Comparison of ENCODE assay signal across 19 mouse cellular contexts in the genomic region with DNA sequence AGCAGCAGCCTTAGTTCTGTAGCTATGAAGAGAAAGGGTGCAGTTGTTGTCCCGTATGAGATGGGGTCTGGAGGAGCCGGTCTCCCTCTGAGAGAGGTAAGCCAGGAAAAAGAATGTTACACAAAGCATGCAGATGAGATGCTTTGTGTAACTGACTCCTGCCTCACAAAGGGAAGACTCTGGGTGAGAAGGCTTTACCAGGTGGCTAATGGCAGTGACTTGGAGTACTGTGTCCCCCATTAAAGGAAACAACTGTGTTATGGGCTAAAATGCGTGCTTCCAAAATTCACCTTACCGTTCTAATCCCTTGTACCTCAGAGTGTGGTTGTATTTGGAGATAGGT.
DNase-seq lines count a peak whose midpoint lies in the region; ATAC-seq and TF ChIP-seq lines count a peak whose summit lies in the region.
"Had no signal": no experiment of that assay in that cellular context is flagged by ENCODE, and none has a peak within 500 bp of the region (broad histone marks: within the 10 kb centered on the region; RNA-seq: fewer than 3 reads in every experiment).

No protein-coding gene starts in this region.

- peak overlapping the region; percentile 5; the same call in 1 of the 2 replicates for H3K4me2 ChIP-seq in forebrain, embryonic 15.5 days (replicated peaks)
- H3K4me2 ChIP-seq in intestine, postnatal 0 days (replicated peaks; ENCODE audit: low read depth): 0 out of 2 replicates have a peak overlapping the region, but pooled peaks have one; percentile 17
- H3K4me2 ChIP-seq in intestine, embryonic 16.5 days (ENCODE audit: low read depth, low read length): no peak overlapping the region
- no peak overlapping the region for H3K4me2 ChIP-seq in forebrain, embryonic 16.5 days (ENCODE audit: low read length)
- H3K4me2 ChIP-seq: heart, embryonic 11.5 days; hindbrain, embryonic 15.5 days had no signal

- WGBS in forebrain, embryonic 15.5 days: 39% methylated on average over 4 of the region's 4 CpGs
- WGBS in forebrain, embryonic 10.5 days: 32% methylated on average over 4 of the region's 4 CpGs
- WGBS in intestine, postnatal 0 days: 80% methylated on average over 4 of the region's 4 CpGs
- 81% methylated on average over 4 of the region's 4 CpGs for WGBS in intestine, embryonic 16.5 days
- 46% methylated on average over 4 of the region's 4 CpGs for WGBS in forebrain, embryonic 16.5 days

- no peak for DNase-seq in forebrain, embryonic 10.5 days (ENCODE audit: extremely low spot score, low spot score)
- DNase-seq in R1 (ENCODE audit: low read depth, low spot score): peak; percentile 70
- no peak for DNase-seq in spleen, adult 18-20 months
- DNase-seq: adrenal gland, postnatal 10 days; cerebellum, adult 11-12 months; cerebellum, adult 9-10 months; cerebellum, postnatal 25 days; gastrocnemius, postnatal 36 days; heart, adult 18-20 months; kidney, adult 11 months; kidney, adult 9 months had no signal

- no peak for TF ChIP-seq CTCF in intestine, postnatal 0 days (IDR thresholded peaks at IDR 0.05; ENCODE audit: low read depth)

- no peaks in the 10 kb centered on the region for H3K9me3 ChIP-seq in forebrain, embryonic 15.5 days
- H3K9me3 ChIP-seq in forebrain, embryonic 10.5 days: no peaks in the 10 kb centered on the region
- H3K9me3 ChIP-seq in intestine, postnatal 0 days (ENCODE audit: control insufficient read depth): no peaks in the 10 kb centered on the region
- no peaks in the 10 kb centered on the region for H3K9me3 ChIP-seq in intestine, embryonic 16.5 days (ENCODE audit: control insufficient read depth, low read length)
- no peaks in the 10 kb centered on the region for H3K9me3 ChIP-seq in forebrain, embryonic 16.5 days (ENCODE audit: control insufficient read depth, low read length)
- H3K9me3 ChIP-seq: embryonic facial prominence, embryonic 10.5 days; hindbrain, embryonic 15.5 days had no signal

- no peaks in the 10 kb centered on the region for H3K27me3 ChIP-seq in forebrain, embryonic 15.5 days
- H3K27me3 ChIP-seq in forebrain, embryonic 10.5 days (ENCODE audit: poor library complexity, severe bottlenecking): peaks cover 59% of the 10 kb centered on the region
- peaks cover 9% of the 10 kb centered on the region for H3K27me3 ChIP-seq in intestine, postnatal 0 days (replicated peaks; ENCODE audit: control insufficient read depth, insufficient read depth, low read length)
- H3K27me3 ChIP-seq in intestine, embryonic 16.5 days (replicated peaks; ENCODE audit: control insufficient read depth, insufficient read depth, low read length): no peaks in the 10 kb centered on the region
- no peaks in the 10 kb centered on the region for H3K27me3 ChIP-seq in forebrain, embryonic 16.5 days (replicated peaks; ENCODE audit: control insufficient read depth, insufficient read depth, low read length)
- H3K27me3 ChIP-seq: CH12.LX had no signal

- H3K27ac ChIP-seq in forebrain, embryonic 15.5 days (replicated peaks): peak overlapping the region; percentile 97
- H3K27ac ChIP-seq in forebrain, embryonic 10.5 days: no peak overlapping the region
- no peak overlapping the region for H3K27ac ChIP-seq in intestine, postnatal 0 days (ENCODE audit: low read depth, low read length)
- no peak overlapping the region for H3K27ac ChIP-seq in intestine, embryonic 16.5 days (ENCODE audit: low read length)
- peak overlapping the region; percentile 84 for H3K27ac ChIP-seq in forebrain, embryonic 16.5 days (ENCODE audit: low read length)
- H3K27ac ChIP-seq: embryonic facial prominence, embryonic 10.5 days; hindbrain, embryonic 15.5 days had no signal

- H3K4me1 ChIP-seq in forebrain, embryonic 15.5 days: peaks cover 41% of the 10 kb centered on the region
- H3K4me1 ChIP-seq in forebrain, embryonic 10.5 days: peaks cover 35% of the 10 kb centered on the region
- 0 out of 2 replicates have a peak, but pooled peaks cover 7% of the 10 kb centered on the region for H3K4me1 ChIP-seq in intestine, postnatal 0 days (replicated peaks; ENCODE audit: control insufficient read depth, insufficient read depth, low read length)
- 0 out of 2 replicates have a peak, but pooled peaks cover 2% of the 10 kb centered on the region for H3K4me1 ChIP-seq in intestine, embryonic 16.5 days (ENCODE audit: control insufficient read depth, insufficient read depth, low read length)
- H3K4me1 ChIP-seq in forebrain, embryonic 16.5 days (replicated peaks; ENCODE audit: control insufficient read depth, insufficient read depth, low read length): peaks cover 41% of the 10 kb centered on the region

- 0 out of 2 replicates have a peak overlapping the region, but pooled peaks have one; percentile 29 for H3K9ac ChIP-seq in forebrain, embryonic 15.5 days (replicated peaks)
- no peak overlapping the region for H3K9ac ChIP-seq in intestine, postnatal 0 days (ENCODE audit: low read depth, low read length)
- no peak overlapping the region for H3K9ac ChIP-seq in intestine, embryonic 16.5 days (ENCODE audit: low read depth, low read length)
- H3K9ac ChIP-seq in forebrain, embryonic 16.5 days (replicated peaks; ENCODE audit: low read depth, low read length): no peak overlapping the region
- H3K9ac ChIP-seq: hindbrain, embryonic 15.5 days had no signal

- H3K4me3 ChIP-seq in forebrain, embryonic 15.5 days: no peak overlapping the region
- no peak overlapping the region for H3K4me3 ChIP-seq in forebrain, embryonic 10.5 days
- H3K4me3 ChIP-seq in intestine, postnatal 0 days (ENCODE audit: low read depth, low read length): no peak overlapping the region
- H3K4me3 ChIP-seq in intestine, embryonic 16.5 days (ENCODE audit: low read length): no peak overlapping the region
- no peak overlapping the region for H3K4me3 ChIP-seq in forebrain, embryonic 16.5 days (replicated peaks; ENCODE audit: low read length)
- H3K4me3 ChIP-seq: embryonic facial prominence, embryonic 10.5 days; hindbrain, embryonic 15.5 days had no signal

- ATAC-seq in forebrain, embryonic 15.5 days (replicated peaks): no peak
- ATAC-seq in intestine, postnatal 0 days: no peak
- ATAC-seq in intestine, embryonic 16.5 days: no peak
- no peak for ATAC-seq in forebrain, embryonic 16.5 days

- H3K36me3 ChIP-seq in forebrain, embryonic 15.5 days: no peaks in the 10 kb centered on the region
- H3K36me3 ChIP-seq in forebrain, embryonic 10.5 days (replicated peaks): no peaks in the 10 kb centered on the region
- no peaks in the 10 kb centered on the region for H3K36me3 ChIP-seq in intestine, postnatal 0 days (ENCODE audit: control insufficient read depth, insufficient read depth)
- no peaks in the 10 kb centered on the region for H3K36me3 ChIP-seq in intestine, embryonic 16.5 days (ENCODE audit: control insufficient read depth, insufficient read depth, low read length)
- H3K36me3 ChIP-seq in forebrain, embryonic 16.5 days (ENCODE audit: control insufficient read depth, insufficient read depth): no peaks in the 10 kb centered on the region
- H3K36me3 ChIP-seq: embryonic facial prominence, embryonic 10.5 days; hindbrain, embryonic 15.5 days had no signal

Comparison
In these comparisons a context has a peak if more than half of its experiments do, and no peak if none do; other contexts are left out.
1. H3K27ac ChIP-seq: peak in forebrain, embryonic 15.5 days (single experiment) and forebrain, embryonic 16.5 days (single experiment); none in forebrain, embryonic 10.5 days (single experiment), intestine, postnatal 0 days (single experiment) and intestine, embryonic 16.5 days (single experiment).
2. H3K4me2 ChIP-seq: peak in forebrain, embryonic 15.5 days (single experiment) and intestine, postnatal 0 days (single experiment); none in intestine, embryonic 16.5 days (single experiment) and forebrain, embryonic 16.5 days (single experiment).